Mouse (Mus musculus) forebrain, embryonic 11.5 days (tissue): ENCODE data around the gene Echs1. TPM values are rescaled to one million over a fixed set of nuclear protein-coding genes. Genes with fewer than 3 reads are reported as not detected.

ENCODE experiments used
- ATAC-seq: fragments of 200-750 bp; cut with Nextera tagmentation; replicated peaks from 2 replicates; pipeline ENCODE4 v1.8.0; 2017; ENCODE audit warnings: moderate TSS enrichment; ENCODE audit not compliant: low FRiP score
- DNase-seq: peaks from one replicate; pipeline ENCODE4 v3.0.0-alpha.2; 2017; ENCODE audit warnings: low spot score
- H3K27ac ChIP-seq: fragments of 300-500 bp; sonication (generic); 2 replicates; pipeline ENCODE4 v1.5.1; 2014; ENCODE audit warnings: low read depth, low read length
- H3K27me3 ChIP-seq: fragments of 300-500 bp; sonication (generic); 2 replicates; pipeline ENCODE4 v1.6.1; 2014; ENCODE audit warnings: mild to moderate bottlenecking, low read length, mixed read lengths; ENCODE audit not compliant: control insufficient read depth, insufficient read depth
- H3K36me3 ChIP-seq: fragments of 300-500 bp; sonication (generic); 2 replicates; pipeline ENCODE4 v1.6.1; 2014; ENCODE audit warnings: mild to moderate bottlenecking, low read length, moderate library complexity, mixed read lengths; ENCODE audit not compliant: control insufficient read depth, insufficient read depth
- H3K4me1 ChIP-seq: fragments of 300-500 bp; sonication (generic); replicated peaks from 2 replicates; pipeline ENCODE4 v1.6.1; 2014; ENCODE audit warnings: low read length, mixed read lengths; ENCODE audit not compliant: control insufficient read depth, insufficient read depth
- H3K4me2 ChIP-seq: fragments of 300-500 bp; sonication (generic); 2 replicates; pipeline ENCODE4 v1.6.1; 2014; ENCODE audit warnings: low read depth, mild to moderate bottlenecking, low read length, moderate library complexity, mixed read lengths; ENCODE audit not compliant: severe bottlenecking
- H3K4me3 ChIP-seq: fragments of 300-500 bp; sonication (generic); 2 replicates; pipeline ENCODE4 v1.5.1; 2014; ENCODE audit warnings: low read depth, low read length
- H3K9ac ChIP-seq: fragments of 300-500 bp; sonication (generic); 2 replicates; pipeline ENCODE4 v1.6.1; 2014; ENCODE audit warnings: low read length
- H3K9me3 ChIP-seq: fragments of 300-500 bp; sonication (generic); 2 replicates; pipeline ENCODE4 v1.6.1; 2016; ENCODE audit warnings: low read length, mixed read lengths; ENCODE audit not compliant: control insufficient read depth
- WGBS: fragments of 180-500 bp; shearing (Covaris S2); extraction: QIAGEN DNeasy Blood & Tissue Kit; methylation state at CpG from one replicate; pipeline ENCODE4 v1.1.7; 2014; 5-methylcytosine and 5-hydroxymethylcytosine counted together
- polyA plus RNA-seq: library from polyadenylated mRNA; unstranded; fragments of >200 nt; fragmentation: Nextera tagmentation; extraction: Ambion mirVana; gene quantifications from 2 replicates; pipeline ENCODE4 v1.2.1, GENCODE M21; 2014

Echs1 gene
- polyA plus RNA-seq, 1 experiment from 2014 or later: 147 TPM

DNA sequence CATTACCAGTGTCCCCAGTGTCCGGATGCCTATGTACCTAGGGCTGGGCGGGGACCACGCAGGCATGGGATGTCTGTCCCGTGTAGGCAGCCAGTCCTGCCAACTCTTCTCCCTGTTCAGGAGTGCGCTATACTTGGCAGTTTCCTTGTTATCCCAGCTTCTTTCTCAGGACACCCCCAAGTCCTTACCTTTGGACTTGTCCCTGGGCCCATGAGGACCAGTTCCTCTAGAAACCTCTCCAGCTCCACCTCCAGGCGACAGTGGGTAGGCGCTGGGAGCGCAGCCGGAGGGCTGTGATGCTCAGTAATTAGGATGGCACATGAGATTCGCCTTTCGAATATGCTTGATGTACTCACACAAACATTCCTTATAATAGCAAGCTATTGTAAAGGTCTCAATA, 54.0 kb downstream of the Echs1 start:
- WGBS: 7% methylated on average over 11 of the region's 11 CpGs
- H3K9ac ChIP-seq: no peak overlapping the region
- peaks cover 44% of the 10 kb centered on the region for H3K27me3 ChIP-seq
- H3K27ac ChIP-seq: no peak overlapping the region
- H3K4me3 ChIP-seq: no peak overlapping the region
- H3K4me2 ChIP-seq: no peak overlapping the region
- H3K9me3 ChIP-seq: no peaks in the 10 kb centered on the region
- peaks cover 22% of the 10 kb centered on the region for H3K4me1 ChIP-seq
- DNase-seq: peak; percentile 76
- H3K36me3 ChIP-seq: no peaks in the 10 kb centered on the region
- ATAC-seq: 0 out of 2 replicates have a peak, but pooled peaks have one; percentile 6

DNA sequence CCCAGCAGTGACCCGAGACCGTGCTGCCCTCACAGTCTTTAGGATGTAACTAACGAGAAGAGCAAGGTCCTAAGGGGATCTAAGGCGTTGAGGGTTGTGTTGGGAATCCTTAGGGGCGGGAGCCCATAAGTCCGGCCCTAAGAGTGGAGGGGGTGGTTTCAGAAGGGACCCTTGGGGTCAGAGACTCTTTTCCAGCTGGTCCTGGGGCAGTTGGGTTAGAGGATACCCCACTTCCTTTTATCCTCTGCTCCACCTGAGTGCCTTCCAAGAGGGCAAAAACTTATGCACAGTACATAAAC, 54.5 kb downstream of the Echs1 start:
- H3K4me2 ChIP-seq: peak overlapping the region; percentile 61
- ATAC-seq (no peak; the same call in 1 of the 2 replicates), DNase-seq (no peak)
- H3K9me3 ChIP-seq: no peaks in the 10 kb centered on the region
- WGBS: 0% methylated on average over 6 of the region's 6 CpGs
- H3K36me3 ChIP-seq: no peaks in the 10 kb centered on the region
- peak overlapping the region; percentile 10; the same call in 1 of the 2 replicates for H3K9ac ChIP-seq
- H3K4me3 ChIP-seq: peak overlapping the region; percentile 25
- H3K27ac ChIP-seq: no peak overlapping the region
- H3K27me3 ChIP-seq: peaks cover 49% of the 10 kb centered on the region
- H3K4me1 ChIP-seq: peaks cover 23% of the 10 kb centered on the region

DNA sequence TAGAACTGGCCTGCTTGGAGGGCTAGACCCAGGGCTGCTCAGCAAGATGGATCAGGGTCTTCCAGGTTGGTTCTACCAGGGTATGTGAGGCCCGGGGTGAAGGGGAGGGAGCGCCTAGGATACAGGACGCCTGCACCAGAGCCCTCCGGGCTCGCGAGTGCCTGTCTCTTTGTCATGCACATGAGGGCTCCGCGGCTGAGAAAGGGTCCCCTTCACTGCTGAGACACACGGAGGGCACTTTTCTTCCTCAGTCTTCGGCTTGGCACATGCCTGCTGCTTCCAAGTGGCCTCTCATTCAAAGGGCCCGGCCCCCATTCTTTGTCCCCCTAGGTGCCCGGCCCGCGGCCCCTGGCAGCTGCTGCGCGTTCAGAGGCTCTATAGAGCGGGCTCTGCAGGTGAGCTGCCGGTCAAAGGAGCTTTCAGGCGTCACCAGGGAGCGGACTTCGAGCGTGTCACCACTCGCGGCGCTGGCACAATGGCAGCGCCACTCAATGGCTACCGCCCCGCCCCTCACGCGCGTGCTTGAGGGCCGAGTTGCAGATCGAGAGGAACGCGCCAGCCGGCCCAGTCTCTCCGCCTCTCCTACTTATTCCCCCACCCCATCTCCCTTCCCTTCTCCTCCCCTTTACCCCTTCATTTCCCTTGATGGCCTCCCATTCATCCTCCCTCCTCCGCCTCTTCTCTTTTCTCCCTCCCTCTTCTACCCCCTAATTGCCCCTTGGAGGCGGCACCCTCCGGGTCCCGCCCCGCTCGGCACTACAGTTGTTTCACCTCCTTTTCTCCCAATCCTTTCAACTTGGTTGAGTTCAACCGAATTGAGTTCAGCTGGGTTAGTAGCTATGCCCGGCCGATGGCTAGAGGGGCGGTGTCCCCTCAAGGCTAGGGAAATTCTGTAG, 55.1 kb downstream of the Echs1 start:
- H3K27ac ChIP-seq: peak overlapping the region; percentile 76
- H3K4me3 ChIP-seq: peak overlapping the region; percentile 25
- H3K4me2 ChIP-seq: peak overlapping the region; percentile 61
- H3K4me1 ChIP-seq: peaks cover 23% of the 10 kb centered on the region
- H3K9me3 ChIP-seq: no peaks in the 10 kb centered on the region
- peaks cover 49% of the 10 kb centered on the region for H3K27me3 ChIP-seq
- H3K9ac ChIP-seq: peak overlapping the region; percentile 51; the same call in 1 of the 2 replicates
- DNase-seq (peak; percentile 93), ATAC-seq (peak; percentile 65)
- under 1% methylated on average over 46 of the region's 47 CpGs for WGBS
- H3K36me3 ChIP-seq: no peaks in the 10 kb centered on the region

DNA sequence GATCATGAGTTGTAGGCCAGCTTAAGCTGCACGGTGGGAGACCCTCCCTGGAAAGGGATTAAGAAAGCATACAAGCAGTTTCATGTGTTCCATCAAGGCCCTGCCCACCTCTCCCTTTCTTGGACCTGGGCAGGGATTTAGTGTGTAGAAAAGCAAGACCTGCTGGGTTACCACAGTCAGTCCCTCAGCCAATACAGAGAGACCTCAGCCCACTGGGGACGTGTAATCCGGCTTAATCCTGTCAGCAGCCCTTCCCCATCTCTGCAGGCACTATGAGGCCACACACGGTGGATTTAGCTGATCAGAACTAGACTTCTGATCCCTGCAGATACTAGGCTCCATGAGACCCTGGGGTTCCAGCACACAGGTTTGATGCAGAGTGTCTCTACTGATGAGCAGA, 56.7 kb downstream of the Echs1 start:
- Histone ChIP-seq H3K27ac (no peak overlapping the region), H3K9me3 (no peaks in the 10 kb centered on the region), H3K4me1 (peaks cover 23% of the 10 kb centered on the region), H3K4me3 (no peak overlapping the region), H3K27me3 (peaks cover 55% of the 10 kb centered on the region), H3K9ac (no peak overlapping the region), H3K4me2 (no peak overlapping the region), H3K36me3 (no peaks in the 10 kb centered on the region)
- WGBS: 6% methylated on average over 4 of the region's 4 CpGs
- ATAC-seq (no peak), DNase-seq (peak; percentile 63)

DNA sequence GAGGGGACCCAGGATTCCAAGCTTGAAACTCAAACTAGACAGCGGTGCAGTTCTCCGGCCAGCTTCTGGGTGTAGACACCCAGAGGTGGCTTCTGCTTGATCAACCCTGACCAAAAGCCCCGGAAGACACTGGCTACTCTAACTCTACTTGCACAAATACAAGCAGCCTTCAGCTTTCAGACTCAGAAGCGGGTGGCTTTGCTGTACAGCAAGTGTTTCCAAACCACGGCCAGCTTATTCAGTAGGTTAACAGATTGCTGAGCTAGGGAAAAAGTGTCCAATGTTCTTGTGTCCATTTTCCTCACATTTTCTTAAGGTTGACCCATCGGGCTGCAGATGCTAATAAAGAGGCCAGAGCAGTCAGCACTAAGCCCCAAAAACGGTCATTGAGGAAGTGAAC, 57.7 kb downstream of the Echs1 start:
- no peaks in the 10 kb centered on the region for H3K36me3 ChIP-seq
- ATAC-seq (no peak), DNase-seq (no peak)
- peak overlapping the region; percentile 31 for H3K4me3 ChIP-seq
- H3K27me3 ChIP-seq: peaks cover 54% of the 10 kb centered on the region
- H3K4me2 ChIP-seq: peak overlapping the region; percentile 64
- no peaks in the 10 kb centered on the region for H3K9me3 ChIP-seq
- peak overlapping the region; percentile 52 for H3K27ac ChIP-seq
- H3K4me1 ChIP-seq: peaks cover 23% of the 10 kb centered on the region
- H3K9ac ChIP-seq: peak overlapping the region; percentile 54
- WGBS: 8% methylated on average over 7 of the region's 7 CpGs

DNA sequence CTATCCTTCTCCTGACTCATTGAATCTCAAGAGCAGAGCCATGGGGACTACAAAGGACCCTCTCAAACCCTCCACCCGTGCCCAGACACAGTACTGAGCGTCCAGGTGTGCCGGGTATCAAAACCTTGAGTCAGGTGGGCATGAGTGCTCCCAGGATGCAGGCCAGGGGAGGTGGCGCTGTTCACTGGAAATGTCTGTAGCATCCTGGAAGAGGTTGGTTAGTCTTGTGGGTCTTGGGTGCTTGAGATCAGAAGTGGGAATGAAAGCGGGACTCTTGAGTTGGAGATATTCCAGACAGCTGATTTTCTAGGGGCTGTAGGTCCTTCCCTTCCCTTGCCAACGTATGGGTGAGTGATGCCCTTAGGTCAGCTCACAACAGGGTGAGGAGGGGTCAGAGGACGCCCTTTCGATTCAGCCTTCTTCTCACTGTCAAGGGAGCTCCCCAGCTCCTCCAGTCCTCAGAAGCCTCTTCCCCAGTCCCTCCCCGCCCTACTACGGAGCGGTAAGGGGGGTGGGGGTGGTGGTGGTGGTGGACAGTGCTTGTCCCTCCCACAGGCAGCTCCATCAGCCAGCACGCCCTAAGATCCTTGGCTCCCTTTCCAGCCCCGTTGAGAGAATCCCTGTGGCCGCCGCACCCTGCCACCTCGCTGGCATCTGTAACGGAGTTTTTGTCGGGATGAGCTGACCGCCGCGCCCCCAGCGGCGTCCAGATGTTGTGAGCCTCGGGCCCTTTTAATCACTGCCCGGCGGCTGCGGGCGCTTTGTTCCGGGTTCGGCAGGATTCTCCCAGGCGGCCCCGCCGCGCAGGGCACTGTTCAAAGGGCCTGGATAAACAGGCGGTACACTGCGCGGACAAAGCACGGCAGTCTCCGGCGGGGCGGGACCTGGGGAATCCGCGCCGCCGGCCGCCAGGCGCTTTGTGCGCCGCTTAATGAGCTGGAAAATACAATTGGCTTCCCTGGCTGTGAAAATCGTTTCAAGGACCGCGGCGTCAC, 58.6 kb downstream of the Echs1 start:
- H3K4me2 ChIP-seq: peak overlapping the region; percentile 64
- peak overlapping the region; percentile 52 for H3K27ac ChIP-seq
- H3K9ac ChIP-seq: peak overlapping the region; percentile 54
- peak; percentile 94 for DNase-seq
- H3K4me3 ChIP-seq: peak overlapping the region; percentile 31
- no peaks in the 10 kb centered on the region for H3K36me3 ChIP-seq
- peaks cover 57% of the 10 kb centered on the region for H3K27me3 ChIP-seq
- ATAC-seq: peak; percentile 80
- H3K9me3 ChIP-seq: no peaks in the 10 kb centered on the region
- 2% methylated on average over 53 of the region's 53 CpGs for WGBS
- H3K4me1 ChIP-seq: peaks cover 23% of the 10 kb centered on the region

Other genes with a start within 250 kb of the Echs1 start
- 0.44 and 0.59 TPM in 2 replicates for gene Kndc1, start 221.8 kb downstream of the Echs1 start, polyA plus RNA-seq
- gene Utf1, start 172.7 kb downstream of the Echs1 start, polyA plus RNA-seq: not detected in 2 replicates
- gene 6430531B16Rik, start 137.7 kb downstream of the Echs1 start, polyA plus RNA-seq: 0.35 and 0.77 TPM in 2 replicates
- gene Adam8, start 123.9 kb downstream of the Echs1 start, polyA plus RNA-seq: 3.0 and 3.6 TPM in 2 replicates
- gene Zfp511, start 80.1 kb downstream of the Echs1 start, polyA plus RNA-seq: 42.6 and 48.2 TPM in 2 replicates
- gene Tubgcp2, start 79.8 kb downstream of the Echs1 start, polyA plus RNA-seq: 75.6 and 78.0 TPM in 2 replicates
- 2.4 and 2.6 TPM in 2 replicates for gene Msx3, start 67.4 kb downstream of the Echs1 start, polyA plus RNA-seq
- gene Caly, start 33.9 kb downstream of the Echs1 start, polyA plus RNA-seq: 7.2 and 7.9 TPM in 2 replicates
- gene Prap1, start 23.1 kb downstream of the Echs1 start, polyA plus RNA-seq: not detected in 2 replicates
- gene Fuom, start 14.0 kb downstream of the Echs1 start, polyA plus RNA-seq: 13.5 and 15.8 TPM in 2 replicates
- gene Paox, start 677 bp downstream of the Echs1 start, polyA plus RNA-seq: 12.4 and 13.0 TPM in 2 replicates
- gene Mtg1, start 21.1 kb upstream of the Echs1 start, polyA plus RNA-seq: 27.8 and 34.1 TPM in 2 replicates
- 0.68 and 0.71 TPM in 2 replicates for gene Sprn, start 38.4 kb upstream of the Echs1 start, polyA plus RNA-seq
- not detected in 2 replicates for gene Olfr522, start 48.3 kb upstream of the Echs1 start, polyA plus RNA-seq
- not detected in 2 replicates for gene Olfr523, start 56.7 kb upstream of the Echs1 start, polyA plus RNA-seq
- gene Olfr524, start 89.5 kb upstream of the Echs1 start, polyA plus RNA-seq: not detected in 2 replicates
- gene Cd163l1, start 101.8 kb upstream of the Echs1 start, polyA plus RNA-seq: 0.05 TPM in 1 of 2 replicates, not detected in the other
- gene 5830411N06Rik, start 130.8 kb upstream of the Echs1 start, polyA plus RNA-seq: not detected in 2 replicates
- not detected in 2 replicates for gene Olfr525, start 204.4 kb upstream of the Echs1 start, polyA plus RNA-seq
- gene Olfr527, start 217.5 kb upstream of the Echs1 start, polyA plus RNA-seq: not detected in 2 replicates
- gene Olfr60, start 245.2 kb upstream of the Echs1 start, polyA plus RNA-seq: not detected in 2 replicates